Mouse (Mus musculus): Measurements from ENCODE around the gene Ttc28.

GRCm38 (mm10) chr5:111300776-111301175 is 421.2 kb downstream of the Ttc28 start:
- TF ChIP-seq POLR2A (IDR thresholded peaks at IDR 0.05; ENCODE audit: extremely low read depth, insufficient read depth, low read length), result no peak
- TF ChIP-seq CTCF (IDR thresholded peaks at IDR 0.05; ENCODE audit: low read depth, low read length), result no peak
